Mouse (Mus musculus): ENCODE measurements at regions not wholly inside any gene's neighbourhood (a gene's known extent, or its start where the extent isn't known, plus 50 kb on each side); places are given as distances from the start of the nearest gene placed in this dataset.
"Not testable (repeated sequence)": the region's sequence is repeated elsewhere in the genome, so short reads cannot be mapped to it uniquely, and the experiment has no call there.

- peak; percentile 6 for DNase-seq (ENCODE audit: low spot score)
Measured at GRCm38 (mm10) chr8:55347851-55348250, 393.2 kb downstream of the Gpm6a start.

- DNase-seq (ENCODE audit: low spot score) = not testable (repeated sequence)
Measured at GRCm38 (mm10) chr8:55359851-55360250, 405.2 kb downstream of the Gpm6a start.

- DNase-seq (ENCODE audit: low spot score) = not testable (repeated sequence)
Measured at GRCm38 (mm10) chr8:55367431-55367830, 412.8 kb downstream of the Gpm6a start.

GRCm38 (mm10) chr8:55397046-55397445, 442.4 kb downstream of the Gpm6a start:
- DNase-seq (ENCODE audit: low spot score) = no peak

- DNase-seq (ENCODE audit: low spot score) = no peak
Measured at GRCm38 (mm10) chr8:55398331-55398730, 443.7 kb downstream of the Gpm6a start.

GRCm38 (mm10) chr8:55400412-55400811, 445.8 kb downstream of the Gpm6a start:
- DNase-seq (ENCODE audit: low spot score) = no peak

GRCm38 (mm10) chr8:55406903-55407302, 452.3 kb downstream of the Gpm6a start:
- DNase-seq (ENCODE audit: low spot score) = not testable (repeated sequence)
